Comparison of ENCODE assay signal across 10 mouse cellular contexts in the genomic region with DNA sequence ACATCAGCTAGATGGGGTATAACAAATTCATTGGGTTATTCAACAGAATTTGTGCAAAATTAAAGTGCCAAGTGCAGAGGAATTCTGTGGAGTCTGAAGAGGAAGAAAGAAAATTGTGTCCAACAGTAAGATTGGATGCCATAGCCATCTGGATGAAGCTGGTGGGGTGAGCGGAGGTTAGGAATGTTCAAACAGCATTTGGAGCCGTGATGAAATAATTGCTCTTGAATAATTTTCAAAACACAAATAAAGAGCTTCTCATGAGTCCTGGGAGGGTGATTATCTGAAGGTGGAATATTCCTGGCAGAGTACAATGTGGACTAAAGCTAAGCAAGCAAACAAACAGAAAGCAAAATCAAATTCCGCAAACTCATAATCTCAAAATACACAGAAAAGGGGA.
"Had no signal": no experiment of that assay in that cellular context is flagged by ENCODE, and none has a peak within 500 bp of the region (broad histone marks: within the 10 kb centered on the region; RNA-seq: fewer than 3 reads in every experiment).

No protein-coding gene starts in this region.

- DNase-seq: kidney, adult 9 months; kidney, postnatal 14 days; kidney, postnatal 4 days; left cerebral cortex, postnatal 4 days; liver, embryonic 13.5 days; lung, postnatal 4 days; midbrain, embryonic 14.5 days; thymus, adult 2 months; thymus, postnatal 14 days; thymus, postnatal 4 days had no signal
